Mouse (Mus musculus): ENCODE data around the gene Rcn2.
"Not testable (repeated sequence)": the region's sequence is repeated elsewhere in the genome, so short reads cannot be mapped to it uniquely, and the experiment has no call there.

The Rcn2 gene

GRCm38 (mm10) chr9:56041372-56042180 is at the start of gene Rcn2:
Rcn2 (plus strand) TSS chr9:56041845.
- DNase-seq (ENCODE audit: low spot score) = peak; percentile 96

- not testable (repeated sequence) for DNase-seq (ENCODE audit: low spot score)
Measured at GRCm38 (mm10) chr9:56004679-56005078, 37.0 kb upstream of the Rcn2 start.

- no peak for DNase-seq (ENCODE audit: low spot score)
Measured at GRCm38 (mm10) chr9:56010450-56010849, 31.2 kb upstream of the Rcn2 start, which contains the start of gene 4930563M21Rik. 4930563M21Rik (minus strand) TSS chr9:56010550.

- peak; percentile 35 for DNase-seq (ENCODE audit: low spot score)
Measured at GRCm38 (mm10) chr9:56024772-56025171, 16.9 kb upstream of the Rcn2 start.

- no peak for DNase-seq (ENCODE audit: low spot score)
Measured at GRCm38 (mm10) chr9:56027292-56027691, 14.4 kb upstream of the Rcn2 start.

GRCm38 (mm10) chr9:56032219-56032618 is 9.4 kb upstream of the Rcn2 start:
- DNase-seq (ENCODE audit: low spot score) = no peak

GRCm38 (mm10) chr9:56042181-56042621 is 556 bp downstream of the Rcn2 start:
- DNase-seq (ENCODE audit: low spot score) = no peak

GRCm38 (mm10) chr9:56053796-56054195 is 12.2 kb downstream of the Rcn2 start:
- no peak for DNase-seq (ENCODE audit: low spot score)

GRCm38 (mm10) chr9:56056147-56056546 is 14.5 kb downstream of the Rcn2 start:
- DNase-seq (ENCODE audit: low spot score) = no peak

GRCm38 (mm10) chr9:56062336-56062735 is 20.7 kb downstream of the Rcn2 start:
- DNase-seq (ENCODE audit: low spot score) = no peak

GRCm38 (mm10) chr9:56065011-56065410 is 23.4 kb downstream of the Rcn2 start:
- DNase-seq (ENCODE audit: low spot score) = no peak

GRCm38 (mm10) chr9:56067964-56068363 is 26.3 kb downstream of the Rcn2 start:
- no peak for DNase-seq (ENCODE audit: low spot score)

- no peak for DNase-seq (ENCODE audit: low spot score)
Measured at GRCm38 (mm10) chr9:56068630-56069029, 27.0 kb downstream of the Rcn2 start.

GRCm38 (mm10) chr9:56072861-56073260 is 31.2 kb downstream of the Rcn2 start:
- DNase-seq (ENCODE audit: low spot score) = no peak

GRCm38 (mm10) chr9:56074863-56075262 is 33.2 kb downstream of the Rcn2 start:
- DNase-seq (ENCODE audit: low spot score) = no peak

- DNase-seq (ENCODE audit: low spot score) = peak; percentile 84
Measured at GRCm38 (mm10) chr9:56075264-56075663, 33.6 kb downstream of the Rcn2 start.

- no peak for DNase-seq (ENCODE audit: low spot score)
Measured at GRCm38 (mm10) chr9:56075901-56076620, 34.4 kb downstream of the Rcn2 start.

- DNase-seq (ENCODE audit: low spot score) = no peak
Measured at GRCm38 (mm10) chr9:56079587-56079986, 37.9 kb downstream of the Rcn2 start.

- DNase-seq (ENCODE audit: low spot score) = no peak
Measured at GRCm38 (mm10) chr9:56086524-56086923, 44.9 kb downstream of the Rcn2 start.

- peak; percentile 73 for DNase-seq (ENCODE audit: low spot score)
Measured at GRCm38 (mm10) chr9:56089778-56090520, 48.3 kb downstream of the Rcn2 start, which contains the start of gene Pstpip1. Pstpip1 (plus strand) TSS chr9:56089962.

GRCm38 (mm10) chr9:56090546-56091225 is 49.0 kb downstream of the Rcn2 start:
- DNase-seq (ENCODE audit: low spot score) = no peak

GRCm38 (mm10) chr9:56092102-56092501 is 50.5 kb downstream of the Rcn2 start:
- DNase-seq (ENCODE audit: low spot score) = no peak
